Mouse (Mus musculus) embryonic facial prominence, embryonic 15.5 days (tissue): ENCODE measurements around the gene Serpina1f. TPM values are rescaled to one million over a fixed set of nuclear protein-coding genes. Genes with fewer than 3 reads are reported as not detected.
A peak's percentile ranks its signal among the peaks of the same experiment; 100 is the strongest.
"Not testable (repeated sequence)": the region's sequence is repeated elsewhere in the genome, so short reads cannot be mapped to it uniquely, and the experiment has no call there.

ENCODE experiments used
- ATAC-seq: fragments of 200-750 bp; cut with Nextera tagmentation; 2 replicates; pipeline ENCODE4 v1.8.0; 2017; ENCODE audit warnings: low read depth, moderate TSS enrichment; ENCODE audit not compliant: insufficient number of reproducible peaks, low FRiP score, low TSS enrichment
- H3K27ac ChIP-seq: fragments of 300-500 bp; sonication (generic); replicated peaks from 2 replicates; pipeline ENCODE4 v1.5.1; 2015; ENCODE audit warnings: mild to moderate bottlenecking, inconsistent platforms
- H3K27me3 ChIP-seq: fragments of 300-500 bp; sonication (generic); 2 replicates; pipeline ENCODE4 v1.6.1; 2015; ENCODE audit warnings: inconsistent platforms
- H3K36me3 ChIP-seq: fragments of 300-500 bp; sonication (generic); 2 replicates; pipeline ENCODE4 v1.6.1; 2015; ENCODE audit warnings: mild to moderate bottlenecking, inconsistent platforms
- H3K4me1 ChIP-seq: fragments of 300-500 bp; sonication (generic); 2 replicates; pipeline ENCODE4 v1.6.1; 2015; ENCODE audit warnings: inconsistent platforms
- H3K4me2 ChIP-seq: fragments of 300-500 bp; sonication (generic); replicated peaks from 2 replicates; pipeline ENCODE4 v1.6.1; 2015; ENCODE audit warnings: mild to moderate bottlenecking, inconsistent platforms
- H3K4me3 ChIP-seq: fragments of 300-500 bp; sonication (generic); replicated peaks from 2 replicates; pipeline ENCODE4 v1.5.1; 2015; ENCODE audit warnings: mild to moderate bottlenecking, inconsistent platforms
- H3K9ac ChIP-seq: fragments of 300-500 bp; sonication (generic); 2 replicates; pipeline ENCODE4 v1.6.1; 2015; ENCODE audit warnings: inconsistent platforms
- H3K9me3 ChIP-seq: fragments of 300-500 bp; sonication (generic); replicated peaks from 2 replicates; pipeline ENCODE4 v1.6.1; 2016; ENCODE audit warnings: inconsistent platforms
- WGBS: fragments of 180-500 bp; shearing (Covaris S2); methylation state at CpG from one replicate; pipeline ENCODE4 v1.1.7; 2015; 5-methylcytosine and 5-hydroxymethylcytosine counted together
- polyA plus RNA-seq: library from polyadenylated mRNA; unstranded; fragments of >200 nt; fragmentation: Nextera tagmentation; extraction: Ambion mirVana; gene quantifications from 2 replicates; pipeline ENCODE4 v1.2.1, GENCODE M21; 2015

Gene Serpina1f
- polyA plus RNA-seq, 1 experiment from 2014 or later = not detected

DNA sequence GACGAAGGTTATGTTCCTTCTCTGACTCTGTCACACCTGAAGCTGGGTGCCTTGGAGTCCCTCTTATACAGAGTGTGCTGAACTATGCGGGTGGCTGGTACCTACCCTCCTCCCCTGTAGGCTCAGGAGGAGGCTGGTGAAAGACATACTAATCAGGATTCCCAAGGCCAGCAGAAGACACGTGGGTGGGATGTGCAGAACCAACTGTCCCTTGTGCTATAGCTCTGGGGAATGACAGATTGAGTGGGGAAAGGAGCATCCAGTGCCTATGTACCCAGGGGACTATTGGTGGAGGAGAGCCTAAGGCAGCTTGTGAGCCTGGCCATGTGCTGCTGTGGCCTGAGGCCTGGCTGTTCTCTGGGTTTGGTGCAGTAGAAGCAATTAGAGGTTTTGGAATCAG is 9.3 kb downstream of the Serpina1f start:
- no peaks in the 10 kb centered on the region for H3K36me3 ChIP-seq
- H3K4me1 ChIP-seq = no peaks in the 10 kb centered on the region
- no peaks in the 10 kb centered on the region for H3K9me3 ChIP-seq
- no peaks in the 10 kb centered on the region for H3K27me3 ChIP-seq
- H3K4me3 ChIP-seq = no peak overlapping the region
- no peak overlapping the region for H3K9ac ChIP-seq
- no peak overlapping the region for H3K4me2 ChIP-seq
- no peak for ATAC-seq
- WGBS = 76% methylated on average over 3 of the region's 3 CpGs
- H3K27ac ChIP-seq = no peak overlapping the region

DNA sequence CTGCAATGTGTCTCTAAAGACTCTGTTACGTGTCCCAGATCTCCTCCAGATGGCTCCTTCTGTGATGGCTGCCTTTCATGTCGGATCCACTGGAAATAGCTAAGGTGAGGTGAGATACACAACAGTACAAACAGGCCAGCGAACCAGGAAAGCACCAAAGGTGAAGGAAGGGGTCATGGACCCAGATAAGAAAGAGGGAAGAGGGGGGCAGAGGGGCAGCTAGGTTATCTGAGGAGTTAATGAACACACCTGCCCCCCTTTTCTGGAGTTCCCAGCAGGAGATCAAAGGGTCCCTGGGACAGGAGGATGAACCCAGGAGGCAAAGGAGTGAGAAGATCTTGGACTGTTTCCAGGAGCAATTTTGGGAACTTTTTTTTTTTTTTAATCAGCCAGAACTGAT is 9.9 kb downstream of the Serpina1f start:
- WGBS = 70% methylated on average over 3 of the region's 3 CpGs
- Histone ChIP-seq H3K9me3 (no peaks in the 10 kb centered on the region), H3K36me3 (no peaks in the 10 kb centered on the region), H3K4me1 (no peaks in the 10 kb centered on the region), H3K4me2 (no peak overlapping the region), H3K27ac (no peak overlapping the region), H3K4me3 (no peak overlapping the region), H3K9ac (no peak overlapping the region), H3K27me3 (no peaks in the 10 kb centered on the region)
- no peak for ATAC-seq

DNA sequence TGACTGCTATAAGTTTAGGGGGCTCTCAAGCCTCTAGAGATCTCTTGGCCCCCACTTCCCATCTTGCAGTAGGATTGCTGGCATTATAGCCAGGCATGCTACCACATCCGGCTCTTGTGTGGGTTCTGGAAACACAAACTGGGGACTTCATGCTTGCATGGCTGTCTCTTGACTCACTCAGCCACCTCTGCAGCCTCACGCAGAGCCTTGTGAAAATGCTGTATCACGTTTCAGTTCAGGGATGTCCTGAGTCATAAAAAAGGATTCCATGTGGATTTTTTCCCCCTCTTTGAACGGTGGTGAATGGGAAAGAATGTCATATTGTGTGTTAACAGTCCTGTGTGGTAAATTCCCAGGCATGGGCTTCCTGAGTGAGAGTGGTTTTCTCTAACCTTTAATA is 11.6 kb downstream of the Serpina1f start:
- no peak for ATAC-seq
- Histone ChIP-seq H3K36me3 (no peaks in the 10 kb centered on the region), H3K9me3 (no peaks in the 10 kb centered on the region), H3K27me3 (no peaks in the 10 kb centered on the region), H3K4me1 (no peaks in the 10 kb centered on the region), H3K4me3 (no peak overlapping the region), H3K4me2 (no peak overlapping the region), H3K9ac (no peak overlapping the region), H3K27ac (no peak overlapping the region)
- WGBS = 46% methylated on average over 4 of the region's 4 CpGs

DNA sequence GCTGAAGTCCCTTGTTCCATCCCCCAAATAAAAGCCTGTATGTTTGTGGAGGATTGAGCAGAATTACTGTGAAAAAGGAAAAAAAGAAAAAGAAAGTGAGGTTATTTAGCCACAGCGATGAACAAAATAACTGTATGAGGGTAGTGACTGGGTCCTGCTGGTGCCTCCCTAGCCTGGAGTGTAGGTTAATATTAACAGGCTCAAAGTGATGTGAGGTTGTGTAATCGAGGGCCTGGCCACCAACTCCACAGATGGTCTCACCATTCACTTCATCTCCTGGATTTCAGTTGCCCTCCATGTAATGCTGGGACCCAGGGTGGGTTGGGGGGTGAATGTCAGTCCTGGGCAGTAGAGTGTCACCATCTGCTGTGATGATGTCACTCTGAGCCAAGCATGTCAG is 13.6 kb downstream of the Serpina1f start:
- 81% methylated on average over 2 of the region's 2 CpGs for WGBS
- Histone ChIP-seq H3K4me3 (no peak overlapping the region), H3K9ac (no peak overlapping the region), H3K4me1 (no peaks in the 10 kb centered on the region), H3K27ac (no peak overlapping the region), H3K9me3 (no peaks in the 10 kb centered on the region), H3K36me3 (no peaks in the 10 kb centered on the region), H3K4me2 (no peak overlapping the region), H3K27me3 (no peaks in the 10 kb centered on the region)
- ATAC-seq = no peak

DNA sequence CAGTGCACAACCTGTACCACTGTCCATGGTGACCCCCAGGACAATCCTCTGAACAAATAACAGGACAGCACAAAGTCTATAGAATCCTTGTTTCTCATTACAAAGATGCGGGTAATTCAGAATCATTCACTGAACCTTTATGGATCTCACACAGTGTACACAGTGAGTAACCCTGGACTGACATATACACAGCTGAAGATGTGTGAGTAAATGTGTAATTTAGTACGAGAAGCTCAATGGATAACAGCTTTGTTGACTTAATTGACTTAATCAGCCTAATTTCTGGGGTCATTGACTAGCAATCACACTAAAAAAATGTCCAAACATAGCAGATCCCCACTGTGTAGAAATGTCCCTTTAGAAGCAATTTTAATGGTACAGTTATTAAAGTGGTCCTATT is 14.2 kb downstream of the Serpina1f start:
- 73% methylated on average over 2 of the region's 2 CpGs for WGBS
- H3K36me3 ChIP-seq = no peaks in the 10 kb centered on the region
- ATAC-seq = no peak
- no peak overlapping the region for H3K9ac ChIP-seq
- H3K4me1 ChIP-seq = no peaks in the 10 kb centered on the region
- no peak overlapping the region for H3K4me3 ChIP-seq
- H3K27ac ChIP-seq = no peak overlapping the region
- no peaks in the 10 kb centered on the region for H3K9me3 ChIP-seq
- no peaks in the 10 kb centered on the region for H3K27me3 ChIP-seq
- no peak overlapping the region for H3K4me2 ChIP-seq

DNA sequence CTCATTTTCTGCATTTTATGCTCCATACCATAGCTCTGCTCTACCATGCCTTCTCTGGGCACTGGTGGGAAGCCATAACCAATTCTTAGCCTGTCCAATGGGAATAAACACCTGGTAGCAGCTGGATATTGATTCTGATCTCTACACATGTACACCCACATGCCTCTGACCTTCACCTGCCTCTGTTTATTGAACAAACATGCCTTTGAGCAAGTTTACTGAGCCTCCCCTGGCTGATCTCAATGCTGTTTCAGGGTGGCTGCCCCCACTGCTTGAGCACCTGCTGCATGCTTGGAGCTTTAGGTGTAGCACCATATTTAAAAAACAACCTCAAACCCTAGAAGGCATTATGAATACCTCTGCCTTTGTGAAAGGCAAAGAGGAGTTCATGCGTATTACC is 15.5 kb downstream of the Serpina1f start:
- not testable (repeated sequence) for H3K9me3 ChIP-seq, H3K4me3 ChIP-seq, ATAC-seq, H3K27me3 ChIP-seq, H3K4me2 ChIP-seq, H3K27ac ChIP-seq, H3K36me3 ChIP-seq, H3K9ac ChIP-seq, H3K4me1 ChIP-seq
- 100% methylated on average over 1 of the region's 1 CpGs for WGBS

DNA sequence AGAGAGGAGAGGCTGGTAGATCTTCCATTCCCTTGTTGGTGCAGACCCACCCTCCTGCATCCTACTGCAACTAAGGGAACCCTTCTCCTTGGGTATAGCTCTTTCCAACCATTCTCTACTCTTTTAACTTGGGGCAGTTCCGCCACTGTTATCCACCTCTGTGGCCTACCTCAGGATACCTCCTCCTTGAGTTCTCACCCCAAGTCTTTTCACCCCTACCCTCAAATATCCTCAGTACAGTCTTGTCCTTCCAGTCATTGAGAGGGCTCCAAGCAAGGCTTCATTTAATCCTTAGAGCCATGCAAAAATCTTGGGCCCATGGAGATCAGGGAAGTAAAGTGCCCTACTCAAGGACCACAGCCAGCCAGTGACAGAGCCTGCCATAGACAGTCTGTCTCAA is 19.3 kb downstream of the Serpina1f start, which contains the start of gene Serpina16:
Gene Serpina16, minus strand, starts transcription at position 101 of the 400 bp plus-strand sequence.
- H3K36me3 ChIP-seq = no peaks in the 10 kb centered on the region
- no peaks in the 10 kb centered on the region for H3K9me3 ChIP-seq
- WGBS = 82% methylated on average over 1 of the region's 1 CpGs
- H3K4me3 ChIP-seq = no peak within 1 kb of the TSS
- no peaks in the 10 kb centered on the region for H3K27me3 ChIP-seq
- H3K4me2 ChIP-seq = no peak within 1 kb of the TSS
- no peak within 1 kb of the TSS for H3K27ac ChIP-seq
- H3K9ac ChIP-seq = no peak within 1 kb of the TSS
- ATAC-seq = no peak
- no peaks in the 10 kb centered on the region for H3K4me1 ChIP-seq

DNA sequence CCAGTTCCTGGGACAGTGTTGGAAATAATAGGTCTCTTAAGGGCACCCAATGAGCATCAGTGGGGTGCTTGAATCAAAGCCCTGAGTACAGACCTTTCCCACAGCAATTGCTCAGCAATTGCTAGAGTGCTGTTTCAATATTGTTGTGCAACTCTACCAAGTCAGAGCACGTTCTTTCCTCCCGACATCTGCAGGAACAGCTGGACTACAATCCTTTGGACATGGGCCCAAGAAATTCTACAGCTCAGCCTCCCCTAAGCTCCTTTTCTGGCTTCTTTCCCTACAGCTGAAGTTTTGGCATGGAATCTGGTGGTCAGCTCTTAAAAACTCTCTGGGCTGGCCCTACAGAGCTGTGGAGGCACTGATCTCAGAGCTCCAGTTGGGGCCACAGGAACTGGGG is 22.1 kb downstream of the Serpina1f start:
- no peak for ATAC-seq

DNA sequence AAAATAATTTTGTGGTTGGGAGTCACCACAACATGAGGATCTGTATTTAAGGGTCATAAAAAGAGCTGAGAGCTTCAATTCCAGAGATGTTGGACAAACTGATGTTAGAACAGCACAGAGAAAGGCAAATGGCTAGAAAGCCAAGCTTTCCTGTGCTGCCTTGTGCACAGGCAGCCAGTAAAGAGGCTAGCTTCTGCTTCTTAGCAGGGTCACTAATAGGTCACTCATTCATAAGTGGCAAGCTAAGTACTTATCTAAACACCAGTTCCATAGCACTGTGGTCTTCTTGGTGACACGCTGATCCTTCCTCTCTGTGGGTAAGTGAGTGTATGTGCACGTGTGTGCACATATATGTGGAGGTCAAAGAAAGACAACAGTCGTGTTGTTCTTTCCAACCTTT is 23.8 kb downstream of the Serpina1f start:
- Histone ChIP-seq H3K4me3 (no peak overlapping the region), H3K27me3 (no peaks in the 10 kb centered on the region), H3K27ac (no peak overlapping the region), H3K9ac (no peak overlapping the region), H3K4me2 (no peak overlapping the region), H3K4me1 (0 out of 2 replicates have a peak, but pooled peaks cover 7% of the 10 kb centered on the region), H3K9me3 (no peaks in the 10 kb centered on the region), H3K36me3 (no peaks in the 10 kb centered on the region)
- ATAC-seq = no peak
- 81% methylated on average over 3 of the region's 3 CpGs for WGBS

More for the DNA sequence above, 22.1 kb downstream of the Serpina1f start:
- Histone ChIP-seq H3K4me1 (0 out of 2 replicates have a peak, but pooled peaks cover 7% of the 10 kb centered on the region), H3K27me3 (no peaks in the 10 kb centered on the region), H3K4me2 (no peak overlapping the region), H3K27ac (no peak overlapping the region), H3K9me3 (no peaks in the 10 kb centered on the region), H3K9ac (no peak overlapping the region), H3K4me3 (no peak overlapping the region), H3K36me3 (no peaks in the 10 kb centered on the region)
- WGBS = 40% methylated on average over 2 of the region's 2 CpGs

DNA sequence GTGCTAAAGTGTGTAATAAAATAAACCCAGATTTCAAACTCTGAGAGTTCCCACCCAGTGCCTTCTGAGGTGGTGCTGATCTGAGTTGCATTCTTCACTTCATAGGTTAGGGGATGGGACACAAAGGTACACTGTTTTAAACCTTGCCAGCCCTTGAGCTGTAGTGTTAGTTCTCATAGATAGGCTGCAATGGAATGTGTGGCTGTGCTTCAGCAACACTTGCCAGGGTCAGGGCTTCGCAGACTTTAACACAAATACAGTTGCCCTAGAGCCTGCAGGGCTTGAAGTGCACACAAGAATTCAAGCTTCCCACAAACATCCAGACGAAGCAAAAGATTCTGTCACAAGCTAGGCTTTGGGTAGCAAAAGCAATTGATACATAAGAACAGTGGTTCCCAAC is 24.4 kb downstream of the Serpina1f start:
- no peak overlapping the region for H3K9ac ChIP-seq
- no peaks in the 10 kb centered on the region for H3K36me3 ChIP-seq
- H3K4me1 ChIP-seq = 0 out of 2 replicates have a peak, but pooled peaks cover 7% of the 10 kb centered on the region
- no peak for ATAC-seq
- no peak overlapping the region for H3K4me2 ChIP-seq
- WGBS = 45% methylated on average over 2 of the region's 2 CpGs
- H3K9me3 ChIP-seq = no peaks in the 10 kb centered on the region
- no peak overlapping the region; the same call in 1 of the 2 replicates for H3K27ac ChIP-seq
- no peaks in the 10 kb centered on the region for H3K27me3 ChIP-seq
- no peak overlapping the region for H3K4me3 ChIP-seq

DNA sequence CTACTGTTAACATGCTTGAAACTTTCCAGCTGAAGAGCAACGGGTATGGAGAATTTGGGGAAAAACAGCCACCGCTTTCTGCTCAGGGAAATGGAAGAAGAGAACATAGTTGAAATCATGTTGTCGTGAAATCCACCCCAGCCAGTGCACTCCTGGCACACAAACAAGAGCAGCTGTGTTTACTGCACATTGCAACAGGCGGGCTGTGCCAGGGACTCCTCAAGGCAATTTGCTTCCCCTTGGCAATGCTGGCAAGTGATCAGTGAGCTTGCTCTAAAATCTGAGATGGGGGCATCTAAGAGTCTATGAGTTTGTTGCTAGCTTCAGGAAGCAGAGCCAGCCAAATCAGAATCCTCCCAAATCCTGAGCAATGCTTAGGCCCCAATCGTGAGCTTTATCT is 25.0 kb downstream of the Serpina1f start:
- no peak for ATAC-seq
- H3K4me3 ChIP-seq = no peak overlapping the region
- WGBS = 45% methylated on average over 5 of the region's 5 CpGs
- H3K4me2 ChIP-seq = no peak overlapping the region
- no peak overlapping the region for H3K9ac ChIP-seq
- 0 out of 2 replicates have a peak overlapping the region, but pooled peaks have one; percentile 28 for H3K27ac ChIP-seq
- 0 out of 2 replicates have a peak, but pooled peaks cover 7% of the 10 kb centered on the region for H3K4me1 ChIP-seq
- H3K36me3 ChIP-seq = no peaks in the 10 kb centered on the region
- H3K9me3 ChIP-seq = no peaks in the 10 kb centered on the region
- no peaks in the 10 kb centered on the region for H3K27me3 ChIP-seq

DNA sequence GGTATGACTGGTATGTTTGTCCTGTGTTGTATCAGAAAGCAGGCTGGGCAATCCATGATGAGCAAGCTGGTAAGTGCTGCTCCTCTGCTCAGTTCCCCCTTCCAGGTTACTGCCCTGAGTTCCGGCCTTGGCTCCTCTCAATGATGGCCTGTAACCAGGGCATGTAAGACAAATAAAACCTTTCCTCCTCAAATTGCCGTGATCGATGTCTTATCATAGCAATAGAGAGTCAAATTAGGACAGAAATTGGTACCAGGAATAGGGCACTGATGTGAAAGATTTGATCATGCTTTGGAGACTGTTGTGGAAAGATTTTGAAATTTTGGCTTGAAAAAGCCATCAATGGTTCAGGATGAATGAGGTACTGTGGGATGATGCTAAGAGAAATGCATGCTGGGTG is 30.0 kb downstream of the Serpina1f start:
- Histone ChIP-seq H3K4me3 (no peak overlapping the region), H3K4me1 (0 out of 2 replicates have a peak, but pooled peaks cover 6% of the 10 kb centered on the region), H3K36me3 (no peaks in the 10 kb centered on the region), H3K27ac (no peak overlapping the region), H3K4me2 (no peak overlapping the region), H3K9ac (no peak overlapping the region), H3K9me3 (no peaks in the 10 kb centered on the region), H3K27me3 (no peaks in the 10 kb centered on the region)
- no peak for ATAC-seq
- 86% methylated on average over 3 of the region's 3 CpGs for WGBS
